Mouse (Mus musculus) lung, postnatal 0 days (tissue): ENCODE results near the gene Naa80.

Source experiments
- CTCF ChIP-seq: IDR thresholded peaks from 2 replicates; pipeline ENCODE4 v1.5.1; 2016; ENCODE audit warnings: antibody characterized with exemption, mild to moderate bottlenecking
- EP300 ChIP-seq: IDR thresholded peaks from 2 replicates; pipeline ENCODE4 v1.6.1; 2016; ENCODE audit warnings: antibody characterized with exemption, mild to moderate bottlenecking, control low read depth

DNA sequence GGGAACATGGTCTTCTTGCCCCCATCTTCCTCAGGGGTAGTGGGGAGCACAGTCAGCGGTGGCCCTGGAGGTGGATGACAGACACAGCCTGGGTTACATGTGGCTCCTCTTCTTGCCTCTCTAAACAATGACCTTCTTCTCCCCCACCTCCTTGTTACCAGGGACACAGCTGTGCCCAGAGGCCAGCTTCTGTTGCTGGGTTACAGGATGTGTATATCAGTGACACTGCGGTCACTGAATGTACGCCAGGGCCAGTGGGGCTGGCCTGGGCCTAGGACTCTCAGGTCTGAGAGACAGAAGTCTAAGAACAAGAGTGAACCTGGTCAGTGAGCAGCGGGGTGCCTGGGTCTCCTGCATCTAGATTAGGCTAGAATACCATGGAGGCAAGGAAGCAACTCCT is 36.3 kb downstream of the Naa80 start:
- TF ChIP-seq CTCF (no peak), EP300 (no peak)
